8 mouse cellular contexts compared by ENCODE assay signal in the genomic region with DNA sequence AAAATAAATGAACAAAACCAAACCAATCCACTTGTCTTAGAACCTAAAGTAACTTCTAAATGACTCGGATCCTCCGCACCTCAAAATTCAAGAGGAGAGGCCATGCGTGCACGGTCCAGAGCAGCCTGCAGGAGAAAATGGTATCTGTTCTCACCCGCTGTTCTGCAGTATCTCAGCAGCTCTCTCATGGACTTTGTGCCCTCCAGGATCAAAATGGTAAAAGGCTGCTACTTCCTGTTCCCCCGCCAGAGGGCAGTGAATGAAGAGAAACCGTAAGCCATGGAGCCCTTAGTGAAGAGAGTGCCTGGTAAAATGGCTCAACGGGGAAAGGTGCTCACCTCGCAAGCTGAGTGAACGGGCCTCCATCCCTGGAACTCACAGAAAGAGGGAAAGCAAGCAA. TPM values are rescaled to one million over a fixed set of nuclear protein-coding genes. Genes with fewer than 3 reads are reported as not detected.
DNase-seq lines count a peak whose midpoint lies in the region; ATAC-seq and TF ChIP-seq lines count a peak whose summit lies in the region.

No protein-coding gene starts in this region.

- H3K27ac ChIP-seq in heart, embryonic 15.5 days: no peak overlapping the region
- H3K27ac ChIP-seq in kidney, postnatal 0 days: no peak overlapping the region
- no peak overlapping the region for H3K27ac ChIP-seq in liver, embryonic 11.5 days (ENCODE audit: low read depth, low read length)
- no peak overlapping the region for H3K27ac ChIP-seq in stomach, embryonic 14.5 days (ENCODE audit: low read length)

- peak; percentile 84 for TF ChIP-seq CTCF in brain, embryonic 14.5 days (IDR thresholded peaks at IDR 0.05; ENCODE audit: borderline replicate concordance, extremely low read depth, insufficient read depth, insufficient read length)
- peak; percentile 84 for TF ChIP-seq CTCF in kidney, postnatal 0 days (IDR thresholded peaks at IDR 0.05; ENCODE audit: low read depth)

- no peak overlapping the region for H3K4me3 ChIP-seq in heart, embryonic 15.5 days
- no peak overlapping the region for H3K4me3 ChIP-seq in kidney, postnatal 0 days (replicated peaks; ENCODE audit: low read depth, low read length)
- H3K4me3 ChIP-seq in liver, embryonic 11.5 days (ENCODE audit: low read depth, low read length): no peak overlapping the region
- H3K4me3 ChIP-seq in stomach, embryonic 14.5 days (ENCODE audit: low read depth, low read length): no peak overlapping the region

- no peak for TF ChIP-seq POLR2A in brain, embryonic 14.5 days (IDR thresholded peaks at IDR 0.05; ENCODE audit: borderline replicate concordance, extremely low read depth, insufficient read depth, insufficient read length, poor library complexity, severe bottlenecking)

- no peaks in the 10 kb centered on the region for H3K27me3 ChIP-seq in heart, embryonic 15.5 days
- H3K27me3 ChIP-seq in kidney, postnatal 0 days (ENCODE audit: insufficient read depth, low read length): no peaks in the 10 kb centered on the region
- H3K27me3 ChIP-seq in liver, embryonic 11.5 days (replicated peaks; ENCODE audit: control insufficient read depth, insufficient read depth, low read length): no peaks in the 10 kb centered on the region
- H3K27me3 ChIP-seq in stomach, embryonic 14.5 days (ENCODE audit: control insufficient read depth, insufficient read depth, low read length): no peaks in the 10 kb centered on the region

- ATAC-seq in erythroid progenitor cell, adult 5-6 weeks (replicated peaks; ENCODE audit: low FRiP score, poor library complexity, severe bottlenecking): peak; percentile 71
- peak; percentile 65; the same call in 1 of the 2 replicates for ATAC-seq in heart, embryonic 15.5 days (replicated peaks; ENCODE audit: insufficient number of reproducible peaks, insufficient read depth, low FRiP score, low read depth)
- no peak for ATAC-seq in kidney, postnatal 0 days (replicated peaks; ENCODE audit: low FRiP score, low read depth)
- peak; percentile 66 for ATAC-seq in liver, embryonic 11.5 days (replicated peaks; ENCODE audit: low FRiP score)
- peak; percentile 94 for ATAC-seq in monocyte, adult 5-6 weeks (replicated peaks; ENCODE audit: insufficient number of reproducible peaks, low FRiP score, low TSS enrichment, poor library complexity, severe bottlenecking)
- ATAC-seq in stomach, embryonic 14.5 days (ENCODE audit: insufficient number of reproducible peaks, insufficient read depth, low FRiP score, low read depth): peak; percentile 25; the same call in 1 of the 2 replicates

- H3K4me2 ChIP-seq in heart, embryonic 15.5 days: no peak overlapping the region
- H3K4me2 ChIP-seq in kidney, postnatal 0 days (ENCODE audit: low read length): no peak overlapping the region
- no peak overlapping the region for H3K4me2 ChIP-seq in liver, embryonic 11.5 days
- H3K4me2 ChIP-seq in stomach, embryonic 14.5 days (replicated peaks; ENCODE audit: low read depth, low read length): no peak overlapping the region

- H3K9ac ChIP-seq in heart, embryonic 15.5 days: no peak overlapping the region
- no peak overlapping the region for H3K9ac ChIP-seq in kidney, postnatal 0 days (ENCODE audit: low read depth, low read length)
- H3K9ac ChIP-seq in liver, embryonic 11.5 days (ENCODE audit: low read depth, low read length): no peak overlapping the region
- no peak overlapping the region for H3K9ac ChIP-seq in stomach, embryonic 14.5 days (replicated peaks; ENCODE audit: low read depth, low read length)

- 18% methylated on average over 10 of the region's 10 CpGs for WGBS in heart, embryonic 15.5 days
- WGBS in kidney, postnatal 0 days: 24% methylated on average over 10 of the region's 10 CpGs
- WGBS in liver, embryonic 11.5 days: 31% methylated on average over 10 of the region's 10 CpGs
- 25% methylated on average over 10 of the region's 10 CpGs for WGBS in stomach, embryonic 14.5 days

- DNase-seq in ES-CJ7 (ENCODE audit: low read depth, low spot score): peak; percentile 88
- peak; percentile 86 for DNase-seq in brain, embryonic 14.5 days (ENCODE audit: low read depth)
- peak; percentile 86 for DNase-seq in kidney, postnatal 0 days (ENCODE audit: low spot score)
- peak; percentile 77 for DNase-seq in liver, embryonic 11.5 days (ENCODE audit: low spot score)

- H3K9me3 ChIP-seq in heart, embryonic 15.5 days (replicated peaks): no peaks in the 10 kb centered on the region
- no peaks in the 10 kb centered on the region for H3K9me3 ChIP-seq in kidney, postnatal 0 days (replicated peaks; ENCODE audit: low read length)
- no peaks in the 10 kb centered on the region for H3K9me3 ChIP-seq in liver, embryonic 11.5 days (ENCODE audit: control insufficient read depth, low read length)
- no peaks in the 10 kb centered on the region for H3K9me3 ChIP-seq in stomach, embryonic 14.5 days (ENCODE audit: control insufficient read depth, low read depth, low read length)

- no peaks in the 10 kb centered on the region for H3K36me3 ChIP-seq in heart, embryonic 15.5 days
- H3K36me3 ChIP-seq in kidney, postnatal 0 days (ENCODE audit: insufficient read depth, low read length): no peaks in the 10 kb centered on the region
- H3K36me3 ChIP-seq in liver, embryonic 11.5 days (ENCODE audit: control insufficient read depth, insufficient read depth, low read length): no peaks in the 10 kb centered on the region
- no peaks in the 10 kb centered on the region for H3K36me3 ChIP-seq in stomach, embryonic 14.5 days (ENCODE audit: control insufficient read depth, insufficient read depth, low read length)

- H3K4me1 ChIP-seq in heart, embryonic 15.5 days (replicated peaks): peaks cover 20% of the 10 kb centered on the region
- no peaks in the 10 kb centered on the region for H3K4me1 ChIP-seq in kidney, postnatal 0 days (replicated peaks; ENCODE audit: insufficient read depth, low read length)
- H3K4me1 ChIP-seq in liver, embryonic 11.5 days (replicated peaks; ENCODE audit: control insufficient read depth, insufficient read depth, low read length): peaks cover 22% of the 10 kb centered on the region
- H3K4me1 ChIP-seq in stomach, embryonic 14.5 days (ENCODE audit: control insufficient read depth, insufficient read depth, low read length): no peaks in the 10 kb centered on the region

RNA-seq across cellular contexts. Expression of a gene that starts 20.3 kb away (rescaled TPM):
- polyA plus RNA-seq in brain, embryonic 14.5 days (2012; rRNA removed): 30.9 and 31.0 TPM in 2 replicates
- 8.6 and 28.1 TPM in 2 replicates for total RNA-seq in erythroid progenitor cell, adult 5-6 weeks (2015; ENCODE audit: low replicate concordance)
- total RNA-seq in erythroid progenitor cell, adult 5-6 weeks (2017; ENCODE audit: low replicate concordance): 25.9 and 41.9 TPM in 2 replicates
- polyA plus RNA-seq in heart, embryonic 15.5 days (2015; fragmentation: Nextera tagmentation; extraction: Ambion mirVana): 7.7 and 11.5 TPM in 2 replicates
- 10.3 and 10.5 TPM in 2 replicates for polyA plus RNA-seq in kidney, postnatal 0 days (2015; fragmentation: Nextera tagmentation; extraction: Ambion mirVana)
- 11.6 and 12.9 TPM in 2 replicates for polyA plus RNA-seq in liver, embryonic 11.5 days (2014; fragmentation: Nextera tagmentation; extraction: Ambion mirVana)
- 5.6 to 24.9 TPM (median 7.3 TPM) in 3 replicates for total RNA-seq in monocyte, adult 5-6 weeks (2017)
- polyA plus RNA-seq in stomach, embryonic 14.5 days (2014; fragmentation: Nextera tagmentation; extraction: Ambion mirVana): 12.0 and 12.4 TPM in 2 replicates
